Mouse (Mus musculus): ENCODE results near the gene Cdhr3. TPM values are rescaled to one million over a fixed set of nuclear protein-coding genes. Genes with fewer than 3 reads are reported as not detected.

The Cdhr3 gene
- 1 to 10 TPM in 1 of 2 experiments, under 1 TPM in 1; 0.66 to 2.3 TPM for total RNA-seq (2021)

GRCm38 (mm10) chr12:33092775-33093174 is at the start of gene Cdhr3:
Cdhr3 (minus strand) TSS chr12:33092875.
- no peak for DNase-seq (ENCODE audit: extremely low spot score in 1 of 2, low spot score in 1 of 2)

- no peak for DNase-seq (ENCODE audit: extremely low spot score in 1 of 2, low spot score in 1 of 2)
Measured at GRCm38 (mm10) chr12:33139083-33139482, 46.4 kb upstream of the Cdhr3 start.

DNA sequence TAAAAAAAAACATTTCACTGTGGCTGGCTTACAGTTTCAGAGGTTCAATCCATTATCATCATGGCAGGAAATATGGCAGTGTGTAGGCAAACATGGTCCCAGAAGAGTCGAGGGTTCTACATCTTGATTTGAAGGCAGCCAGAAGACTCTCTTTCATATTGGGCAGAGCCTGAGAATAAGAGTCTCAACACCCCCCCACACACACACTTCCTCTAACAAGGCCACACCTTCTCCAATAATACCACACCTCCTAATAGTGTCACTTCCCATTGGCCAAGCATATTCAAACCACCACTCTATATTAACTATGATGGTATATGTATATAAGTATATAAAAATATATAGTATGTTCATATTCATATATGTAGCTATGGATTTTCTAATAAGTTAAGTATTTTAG is 45.2 kb upstream of the Cdhr3 start:
- no peak for DNase-seq (ENCODE audit: extremely low spot score in 1 of 2, low spot score in 1 of 2)

DNA sequence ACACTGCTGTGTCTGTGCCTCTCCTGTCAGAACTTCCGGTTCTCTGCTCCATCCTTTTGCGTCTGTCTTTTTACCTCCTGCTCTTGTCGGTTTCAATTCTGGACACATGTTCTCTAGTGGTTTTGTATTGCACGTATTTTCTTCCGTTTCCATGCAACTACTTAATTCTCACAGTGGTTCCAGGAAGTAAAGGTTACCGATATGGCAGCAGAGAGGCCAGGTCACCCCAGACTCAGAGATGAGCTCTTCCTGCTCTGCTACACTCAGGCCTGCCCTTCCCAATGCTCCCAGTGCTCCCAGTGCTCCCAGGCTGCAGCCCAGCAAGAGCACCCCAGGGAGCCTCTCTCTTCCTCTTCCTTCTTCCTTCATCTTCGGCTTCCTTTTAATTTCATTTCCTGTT is 39.1 kb upstream of the Cdhr3 start:
- DNase-seq (ENCODE audit: extremely low spot score in 1 of 2, low spot score in 1 of 2): no peak

GRCm38 (mm10) chr12:33130401-33130800 is 37.7 kb upstream of the Cdhr3 start:
- peak in 1 of 2 experiments; percentile 61 for DNase-seq (ENCODE audit: extremely low spot score in 1 of 2, low spot score in 1 of 2)

GRCm38 (mm10) chr12:33129410-33129809 is 36.7 kb upstream of the Cdhr3 start:
- no peak for DNase-seq (ENCODE audit: extremely low spot score in 1 of 2, low spot score in 1 of 2)

DNA sequence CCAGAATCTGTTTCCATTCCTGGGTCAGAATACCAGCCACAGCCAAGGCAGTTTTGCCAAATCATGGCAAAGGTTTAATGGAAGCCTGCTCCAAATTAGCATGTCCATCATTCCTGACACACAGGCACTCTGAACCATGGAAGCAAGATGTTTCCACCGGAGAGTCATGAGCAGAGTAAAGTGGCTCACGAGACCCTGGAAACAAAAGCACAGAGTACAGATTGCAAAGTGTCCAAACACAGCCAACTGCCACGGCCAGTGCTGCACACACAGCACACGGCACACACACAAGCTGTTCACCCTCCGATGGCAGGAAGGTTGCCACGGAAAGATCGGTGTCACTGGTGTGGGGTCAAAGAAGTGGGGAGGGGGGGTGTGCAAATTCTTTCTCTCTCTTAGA is 36.0 kb upstream of the Cdhr3 start:
- DNase-seq (ENCODE audit: extremely low spot score in 1 of 2, low spot score in 1 of 2): no peak

DNA sequence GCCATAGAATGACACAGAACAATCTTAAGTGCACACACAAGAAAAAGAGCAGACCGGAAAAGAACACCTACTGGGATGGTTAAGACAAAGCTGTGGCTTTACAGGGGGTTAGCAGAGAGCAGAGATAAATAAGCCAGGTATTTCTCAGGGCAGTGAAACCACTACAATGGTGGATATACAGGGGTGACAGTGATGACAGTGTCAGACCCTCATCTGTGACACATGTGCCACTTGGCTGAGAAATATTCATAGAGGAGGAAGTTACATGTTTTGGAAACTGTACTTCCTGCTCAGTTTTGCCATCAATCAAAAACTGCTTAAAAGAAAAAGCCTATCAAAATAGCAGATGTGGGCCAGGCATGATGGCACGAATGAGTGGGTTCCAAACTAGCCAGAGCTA is 35.4 kb upstream of the Cdhr3 start:
- no peak for DNase-seq (ENCODE audit: extremely low spot score in 1 of 2, low spot score in 1 of 2)

GRCm38 (mm10) chr12:33126243-33126642 is 33.6 kb upstream of the Cdhr3 start:
- DNase-seq (ENCODE audit: extremely low spot score in 1 of 2, low spot score in 1 of 2): no peak

DNA sequence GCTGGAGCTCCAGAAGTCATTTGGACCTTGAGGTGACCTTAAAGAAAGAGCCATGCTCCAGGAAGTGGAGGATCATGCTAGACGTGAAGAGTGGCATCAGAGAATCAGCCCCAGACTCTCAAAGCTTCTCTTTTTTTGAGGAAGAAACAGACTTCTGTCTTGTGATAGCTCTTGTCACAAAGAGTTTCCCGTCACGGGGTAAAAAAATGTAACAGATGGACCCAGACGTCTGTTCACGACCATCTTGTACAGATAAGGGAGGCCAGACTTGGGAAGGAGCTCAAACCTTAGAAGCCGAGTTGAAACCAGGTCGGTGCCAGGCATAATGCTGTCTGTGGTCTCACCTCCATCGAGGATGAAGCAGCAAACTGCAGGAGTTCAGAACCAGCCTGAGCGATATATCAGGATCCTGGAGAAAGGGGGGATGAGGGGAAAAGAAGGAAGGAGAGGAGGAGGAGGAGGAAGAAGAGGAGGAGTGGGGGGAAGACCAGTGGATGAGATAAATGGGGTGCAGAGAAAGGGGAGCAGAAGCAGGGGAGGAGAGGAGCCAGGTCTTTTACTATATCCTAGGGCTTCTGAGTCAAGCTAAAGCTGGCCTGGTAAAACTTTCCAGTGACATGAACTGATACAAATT is 33.0 kb upstream of the Cdhr3 start:
- DNase-seq (ENCODE audit: extremely low spot score in 1 of 2, low spot score in 1 of 2): no peak

DNA sequence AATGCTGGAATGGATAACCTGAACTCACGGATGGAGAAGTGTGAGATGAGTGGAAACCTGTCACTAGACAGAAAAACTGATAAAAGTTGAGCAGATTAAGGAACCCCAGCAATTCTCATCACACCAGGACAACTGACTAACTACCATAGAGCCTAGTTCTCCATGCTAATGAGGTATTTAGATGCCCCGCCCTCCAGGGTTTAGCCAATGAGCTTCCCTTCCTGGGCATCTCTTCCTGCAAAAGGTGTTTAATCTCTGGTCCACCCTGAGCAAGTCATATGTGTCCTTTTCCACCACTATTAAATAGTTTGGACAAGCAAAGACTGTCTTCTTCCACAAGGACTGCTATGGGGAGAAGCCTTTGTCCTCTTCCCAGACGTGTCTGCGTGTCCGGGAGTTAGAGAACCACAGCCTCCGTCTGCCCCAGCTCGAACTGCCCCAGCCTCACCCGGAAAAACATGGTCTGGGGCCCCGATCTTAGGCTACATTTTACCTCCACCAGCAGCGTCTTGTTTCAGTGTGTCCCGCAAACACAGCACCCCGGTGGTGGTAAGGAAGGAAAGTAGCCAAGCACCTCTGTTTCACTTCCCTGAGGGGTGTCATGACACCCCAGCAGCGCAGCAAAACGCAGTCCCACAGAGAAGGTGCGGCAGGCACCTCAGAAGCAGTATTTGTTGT is 26.1 kb upstream of the Cdhr3 start:
- DNase-seq (ENCODE audit: extremely low spot score in 1 of 2, low spot score in 1 of 2): no peak

DNA sequence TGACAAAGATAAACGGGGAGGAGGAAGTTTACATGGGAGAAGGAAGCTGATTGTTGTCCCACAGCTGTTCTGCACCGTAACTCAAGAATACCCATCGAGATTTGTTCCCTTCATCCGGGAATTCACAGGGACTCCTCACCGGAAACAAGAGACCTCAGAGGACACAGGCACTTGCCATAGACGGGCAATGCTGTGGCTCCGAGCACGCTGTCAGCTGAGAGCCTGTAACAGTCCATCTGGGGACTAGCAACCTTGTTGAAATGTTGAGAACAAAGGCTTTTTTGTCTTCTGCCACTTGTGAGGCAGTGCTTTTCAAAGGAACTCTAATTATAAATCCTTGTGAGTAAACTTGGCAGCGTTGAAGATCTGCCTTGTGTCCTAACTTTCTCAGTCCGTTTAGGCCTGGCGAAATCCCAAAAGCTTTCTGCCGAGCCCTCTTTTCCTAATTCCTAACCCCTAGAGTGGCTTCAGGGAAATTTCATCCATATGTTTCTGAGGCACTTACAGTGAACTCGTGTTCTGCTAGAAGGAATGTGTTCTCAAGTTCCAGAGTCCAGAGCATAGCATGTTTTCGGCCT is 18.3 kb upstream of the Cdhr3 start:
- no peak for DNase-seq (ENCODE audit: extremely low spot score in 1 of 2, low spot score in 1 of 2)

DNA sequence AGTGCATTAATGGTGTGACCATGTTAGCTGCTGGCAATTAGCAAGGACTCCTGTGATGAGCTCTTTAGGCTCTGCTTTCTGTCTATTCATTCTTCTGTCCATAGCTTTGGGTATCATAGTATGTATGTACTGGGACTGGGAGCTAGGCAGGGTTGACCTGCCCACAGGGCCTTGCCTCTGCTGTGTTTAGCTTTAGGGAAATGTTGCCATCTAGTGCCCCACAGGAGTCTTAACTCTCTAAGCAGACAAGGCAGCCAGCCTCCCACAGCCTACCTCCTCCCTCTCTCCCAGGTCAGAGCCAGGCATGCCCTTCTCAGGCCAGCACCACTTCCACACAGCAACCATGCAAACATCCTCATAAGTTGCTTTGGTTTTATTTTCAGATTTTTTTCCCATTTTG is 16.9 kb upstream of the Cdhr3 start:
- DNase-seq (ENCODE audit: extremely low spot score in 1 of 2, low spot score in 1 of 2): no peak

GRCm38 (mm10) chr12:33106438-33107167 is 13.9 kb upstream of the Cdhr3 start:
- no peak for DNase-seq (ENCODE audit: extremely low spot score in 1 of 2, low spot score in 1 of 2)

- no peak for DNase-seq (ENCODE audit: extremely low spot score in 1 of 2, low spot score in 1 of 2)
Measured at GRCm38 (mm10) chr12:33105724-33106123, 13.0 kb upstream of the Cdhr3 start.

GRCm38 (mm10) chr12:33102342-33103115 is 9.9 kb upstream of the Cdhr3 start:
- DNase-seq (ENCODE audit: extremely low spot score in 1 of 2, low spot score in 1 of 2): no peak

DNA sequence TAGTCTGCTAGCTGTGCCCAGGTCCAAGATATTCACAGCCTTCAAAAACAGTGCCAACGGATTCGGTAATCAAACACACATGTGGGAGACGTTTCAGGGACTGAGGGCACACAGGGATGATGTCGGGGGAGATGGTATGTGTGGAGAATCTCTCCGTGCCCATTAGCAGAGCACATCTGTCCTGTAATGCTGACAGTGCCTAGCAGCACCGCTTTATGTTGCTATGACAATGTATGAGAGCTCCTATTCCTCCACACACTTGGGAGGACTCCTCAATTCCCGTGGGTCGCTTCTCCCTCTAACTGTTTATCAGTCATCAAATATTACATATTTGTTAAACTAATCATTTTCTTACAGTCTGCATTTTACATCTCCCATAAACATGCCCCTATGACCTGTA is 9.0 kb upstream of the Cdhr3 start:
- DNase-seq (ENCODE audit: extremely low spot score in 1 of 2, low spot score in 1 of 2): no peak

GRCm38 (mm10) chr12:33096017-33096416 is 3.3 kb upstream of the Cdhr3 start:
- no peak for DNase-seq (ENCODE audit: extremely low spot score in 1 of 2, low spot score in 1 of 2)

DNA sequence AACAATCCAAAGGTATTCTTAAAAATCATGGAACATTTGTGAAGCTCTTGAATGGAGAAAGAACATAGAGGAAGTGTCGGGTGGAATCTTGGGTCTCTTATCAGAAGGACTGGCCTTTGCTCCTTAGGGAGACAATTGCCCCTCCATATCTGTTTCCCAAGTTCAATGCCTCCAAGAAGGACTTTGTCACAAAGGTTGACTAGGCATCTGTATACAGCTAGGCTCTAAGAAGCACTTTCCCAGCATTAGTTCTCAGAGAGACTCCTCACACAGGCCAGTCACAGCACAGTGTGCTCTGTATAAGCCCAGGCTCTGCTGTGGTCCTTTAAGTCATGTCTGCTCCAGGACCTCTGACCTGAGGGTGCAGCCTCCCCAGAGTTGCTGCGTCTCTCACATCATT is 479 bp downstream of the Cdhr3 start:
- DNase-seq (ENCODE audit: extremely low spot score in 1 of 2, low spot score in 1 of 2): no peak

- no peak for DNase-seq (ENCODE audit: extremely low spot score in 1 of 2, low spot score in 1 of 2)
Measured at GRCm38 (mm10) chr12:33086151-33086550, 6.5 kb downstream of the Cdhr3 start.

- DNase-seq (ENCODE audit: extremely low spot score in 1 of 2, low spot score in 1 of 2): no peak
Measured at GRCm38 (mm10) chr12:33084683-33085082, 8.0 kb downstream of the Cdhr3 start.
